Mouse (Mus musculus): ENCODE results near the gene Usp1.

- no peak for TF ChIP-seq CTCF (IDR thresholded peaks at IDR 0.05; ENCODE audit: low read depth, low read length)
- TF ChIP-seq POLR2A (IDR thresholded peaks at IDR 0.05; ENCODE audit: extremely low read depth, insufficient read depth, low read length), result no peak
Observed at GRCm38 (mm10) chr4:98922061-98922642, 1.5 kb upstream of the Usp1 start.

Data from liver, adult 2 months (tissue).